Mouse (Mus musculus) thymus, adult 2 months (tissue): Measurements from ENCODE around the gene Vstm5.

Experiments used
- CTCF ChIP-seq: fragments of 200-500 bp; IDR thresholded peaks from 2 replicates; pipeline ENCODE4 v1.5.1; 2012; ENCODE audit warnings: mild to moderate bottlenecking, control low read depth, low read length, moderate library complexity, borderline replicate concordance; ENCODE audit not compliant: control insufficient read depth, poor library complexity, insufficient read depth; ENCODE audit errors: extremely low read depth
- POLR2A ChIP-seq: fragments of 200-500 bp; IDR thresholded peaks from 2 replicates; pipeline ENCODE4 v1.6.1; 2012; ENCODE audit warnings: mild to moderate bottlenecking, low read length, control low read depth, moderate library complexity; ENCODE audit not compliant: control insufficient read depth, poor library complexity, insufficient read depth; ENCODE audit errors: extremely low read depth

GRCm38 (mm10) chr9:15285443-15285842, 46.6 kb downstream of the Vstm5 start:
- TF ChIP-seq CTCF (no peak), POLR2A (no peak)
